Mouse (Mus musculus) testis, postnatal 14 days (tissue): ENCODE measurements around the gene Cela3b.

Source experiments
- DNase-seq: peaks from one replicate; pipeline ENCODE4 v3.0.0; 2021; ENCODE audit warnings: low spot score

The Cela3b gene

GRCm38 (mm10) chr4:137430502-137430901 lies at the start of gene Cela3b:
Cela3b (minus strand) TSS chr4:137430540.
- DNase-seq, result no peak

- DNase-seq, result no peak
These were observed 49.4 kb upstream of the Cela3b start for GRCm38 (mm10) chr4:137479757-137480156.

- DNase-seq, result no peak
These were observed 48.0 kb upstream of the Cela3b start for GRCm38 (mm10) chr4:137478306-137478705.

- no peak for DNase-seq
These were observed 47.3 kb upstream of the Cela3b start for GRCm38 (mm10) chr4:137477611-137478010.

- DNase-seq, result peak; percentile 35
These were observed 46.5 kb upstream of the Cela3b start for GRCm38 (mm10) chr4:137476761-137477237.

GRCm38 (mm10) chr4:137476065-137476760 lies 45.9 kb upstream of the Cela3b start:
- DNase-seq, result peak; percentile 68

GRCm38 (mm10) chr4:137475271-137476050 lies 45.1 kb upstream of the Cela3b start:
- no peak for DNase-seq

- DNase-seq, result no peak
These were observed 44.4 kb upstream of the Cela3b start for GRCm38 (mm10) chr4:137474694-137475093.

- DNase-seq, result peak; percentile 39
These were observed 43.5 kb upstream of the Cela3b start for GRCm38 (mm10) chr4:137473701-137474388.

- no peak for DNase-seq
These were observed 42.9 kb upstream of the Cela3b start for GRCm38 (mm10) chr4:137473240-137473639.

GRCm38 (mm10) chr4:137471326-137471725 lies 41.0 kb upstream of the Cela3b start:
- DNase-seq, result no peak

GRCm38 (mm10) chr4:137470701-137471317 lies 40.5 kb upstream of the Cela3b start:
- DNase-seq, result no peak

- DNase-seq, result no peak
These were observed 39.7 kb upstream of the Cela3b start for GRCm38 (mm10) chr4:137469845-137470692.

- peak; percentile 38 for DNase-seq
These were observed 38.9 kb upstream of the Cela3b start for GRCm38 (mm10) chr4:137469081-137469844.

GRCm38 (mm10) chr4:137468260-137469080 lies 38.1 kb upstream of the Cela3b start, which contains the start of gene Hspg2:
Hspg2 (plus strand) TSS chr4:137468769.
- DNase-seq, result peak; percentile 96

GRCm38 (mm10) chr4:137467525-137467924 lies 37.2 kb upstream of the Cela3b start:
- no peak for DNase-seq

GRCm38 (mm10) chr4:137466991-137467390 lies 36.7 kb upstream of the Cela3b start:
- DNase-seq, result no peak

GRCm38 (mm10) chr4:137465125-137465787 lies 34.9 kb upstream of the Cela3b start:
- no peak for DNase-seq
